Mouse (Mus musculus): ENCODE measurements around the gene Atg2b.

DNA sequence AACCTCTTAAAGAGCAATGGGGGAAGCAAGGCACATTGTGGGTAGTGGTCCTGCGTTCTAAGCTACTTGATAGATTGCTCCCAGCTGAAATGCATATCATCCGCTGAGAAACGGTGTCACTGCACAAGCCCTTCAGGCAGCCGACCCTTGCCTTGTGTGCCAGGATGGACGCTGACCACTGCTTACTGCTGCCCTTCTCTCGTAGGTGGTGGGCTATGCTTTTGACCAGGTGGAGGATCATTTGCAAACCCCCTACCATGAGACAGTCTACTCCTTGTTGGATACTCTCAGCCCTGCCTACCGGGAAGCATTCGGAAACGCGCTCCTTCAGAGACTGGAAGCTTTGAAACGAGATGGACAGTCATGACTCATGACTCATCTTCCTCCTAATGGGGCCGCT lies 15.4 kb upstream of the Atg2b start:
- TF ChIP-seq CTCF (IDR thresholded peaks at IDR 0.05) = no peak
- no peak for TF ChIP-seq EP300 (IDR thresholded peaks at IDR 0.05)
